Mouse (Mus musculus) midbrain, embryonic 15.5 days (tissue): Measurements from ENCODE around the gene Nfia. TPM values are rescaled to one million over a fixed set of nuclear protein-coding genes. Genes with fewer than 3 reads are reported as not detected.

Experiments used
- ATAC-seq: fragments of 200-750 bp; cut with Nextera tagmentation; replicated peaks from 2 replicates; pipeline ENCODE4 v1.8.0; 2017; ENCODE audit warnings: moderate TSS enrichment
- H3K27ac ChIP-seq: fragments of 300-500 bp; sonication (generic); 2 replicates; pipeline ENCODE4 v1.5.1; 2015; ENCODE audit warnings: mild to moderate bottlenecking, inconsistent platforms
- H3K27me3 ChIP-seq: fragments of 300-500 bp; sonication (generic); replicated peaks from 2 replicates; pipeline ENCODE4 v1.6.1; 2015; ENCODE audit warnings: inconsistent platforms
- H3K36me3 ChIP-seq: fragments of 300-500 bp; sonication (generic); replicated peaks from 2 replicates; pipeline ENCODE4 v1.6.1; 2015; ENCODE audit warnings: inconsistent platforms
- H3K4me1 ChIP-seq: fragments of 300-500 bp; sonication (generic); 2 replicates; pipeline ENCODE4 v1.6.1; 2015; ENCODE audit warnings: inconsistent platforms
- H3K4me2 ChIP-seq: fragments of 300-500 bp; sonication (generic); 2 replicates; pipeline ENCODE4 v1.6.1; 2015; ENCODE audit warnings: inconsistent platforms, mild to moderate bottlenecking, moderate library complexity
- H3K4me3 ChIP-seq: fragments of 300-500 bp; sonication (generic); 2 replicates; pipeline ENCODE4 v1.5.1; 2015; ENCODE audit warnings: mild to moderate bottlenecking, inconsistent platforms
- H3K9ac ChIP-seq: fragments of 300-500 bp; sonication (generic); 2 replicates; pipeline ENCODE4 v1.6.1; 2015; ENCODE audit warnings: mild to moderate bottlenecking, inconsistent platforms
- H3K9me3 ChIP-seq: fragments of 300-500 bp; sonication (generic); 2 replicates; pipeline ENCODE4 v1.6.1; 2016; ENCODE audit warnings: inconsistent platforms
- WGBS: fragments of 180-500 bp; shearing (Covaris S2); methylation state at CpG from one replicate; pipeline ENCODE4 v1.1.7; 2015; ENCODE audit warnings: mixed read lengths; 5-methylcytosine and 5-hydroxymethylcytosine counted together
- polyA plus RNA-seq: library from polyadenylated mRNA; unstranded; fragments of >200 nt; fragmentation: Nextera tagmentation; extraction: Ambion mirVana; gene quantifications from 2 replicates; pipeline ENCODE4 v1.2.1, GENCODE M21; 2015

Nfia gene
- polyA plus RNA-seq, 1 experiment from 2014 or later = 26.5 TPM

- Histone ChIP-seq H3K9ac (peak overlapping the region; percentile 73; the same call in 1 of the 2 replicates), H3K36me3 (no peaks in the 10 kb centered on the region), H3K9me3 (no peaks in the 10 kb centered on the region), H3K4me1 (peaks cover 17% of the 10 kb centered on the region; the same call in 1 of the 2 replicates), H3K4me2 (peak overlapping the region; percentile 98), H3K4me3 (peak overlapping the region; percentile 86), H3K27ac (peak overlapping the region; percentile 78), H3K27me3 (peaks cover 14% of the 10 kb centered on the region)
- 9% methylated on average over 18 of the region's 18 CpGs for WGBS
- no peak for ATAC-seq
Measured at GRCm38 (mm10) chr4:97779003-97779930, 6.7 kb downstream of the Nfia start.

GRCm38 (mm10) chr4:97780024-97780423 lies 7.5 kb downstream of the Nfia start:
- Histone ChIP-seq H3K9me3 (no peaks in the 10 kb centered on the region), H3K4me2 (peak overlapping the region; percentile 98), H3K9ac (no peak overlapping the region; the same call in 1 of the 2 replicates), H3K27me3 (peaks cover 14% of the 10 kb centered on the region), H3K4me1 (peaks cover 14% of the 10 kb centered on the region; the same call in 1 of the 2 replicates), H3K36me3 (no peaks in the 10 kb centered on the region), H3K4me3 (peak overlapping the region; percentile 86), H3K27ac (peak overlapping the region; percentile 50)
- WGBS = 40% methylated on average over 7 of the region's 7 CpGs
- no peak for ATAC-seq

- H3K36me3 ChIP-seq = no peaks in the 10 kb centered on the region
- peaks cover 10% of the 10 kb centered on the region for H3K27me3 ChIP-seq
- peak overlapping the region; percentile 12 for H3K4me3 ChIP-seq
- no peak overlapping the region for H3K27ac ChIP-seq
- H3K4me1 ChIP-seq = peaks cover 11% of the 10 kb centered on the region; the same call in 1 of the 2 replicates
- H3K9me3 ChIP-seq = no peaks in the 10 kb centered on the region
- WGBS = 71% methylated on average over 7 of the region's 7 CpGs
- H3K4me2 ChIP-seq = peak overlapping the region; percentile 27
- ATAC-seq = no peak
- no peak overlapping the region for H3K9ac ChIP-seq
Measured at GRCm38 (mm10) chr4:97780666-97781435, 8.3 kb downstream of the Nfia start.

- Histone ChIP-seq H3K27me3 (peaks cover 4% of the 10 kb centered on the region; the same call in 1 of the 2 replicates), H3K9ac (no peak overlapping the region), H3K9me3 (no peaks in the 10 kb centered on the region), H3K27ac (no peak overlapping the region), H3K4me2 (no peak overlapping the region), H3K4me3 (no peak overlapping the region), H3K4me1 (peaks cover 6% of the 10 kb centered on the region; the same call in 1 of the 2 replicates), H3K36me3 (no peaks in the 10 kb centered on the region)
- WGBS = 83% methylated on average over 3 of the region's 3 CpGs
- no peak for ATAC-seq
Measured at GRCm38 (mm10) chr4:97782069-97782468, 9.5 kb downstream of the Nfia start.

- no peak overlapping the region for H3K9ac ChIP-seq
- H3K4me2 ChIP-seq = no peak overlapping the region
- no peak for ATAC-seq
- H3K4me1 ChIP-seq = peaks cover 7% of the 10 kb centered on the region; the same call in 1 of the 2 replicates
- H3K9me3 ChIP-seq = no peaks in the 10 kb centered on the region
- H3K27ac ChIP-seq = no peak overlapping the region
- H3K36me3 ChIP-seq = no peaks in the 10 kb centered on the region
- 85% methylated on average over 6 of the region's 6 CpGs for WGBS
- no peak overlapping the region for H3K4me3 ChIP-seq
- H3K27me3 ChIP-seq = peaks cover 3% of the 10 kb centered on the region; the same call in 1 of the 2 replicates
Measured at GRCm38 (mm10) chr4:97782497-97782896, 10.0 kb downstream of the Nfia start.

GRCm38 (mm10) chr4:97783073-97783879 lies 10.7 kb downstream of the Nfia start:
- no peaks in the 10 kb centered on the region for H3K9me3 ChIP-seq

GRCm38 (mm10) chr4:97784236-97784635 lies 11.7 kb downstream of the Nfia start:
- Histone ChIP-seq H3K4me2 (no peak overlapping the region), H3K36me3 (no peaks in the 10 kb centered on the region), H3K4me3 (no peak overlapping the region), H3K9me3 (no peaks in the 10 kb centered on the region), H3K27ac (no peak overlapping the region), H3K27me3 (peaks cover 3% of the 10 kb centered on the region; the same call in 1 of the 2 replicates), H3K9ac (no peak overlapping the region), H3K4me1 (0 out of 2 replicates have a peak, but pooled peaks cover 4% of the 10 kb centered on the region)
- ATAC-seq = no peak
- 77% methylated on average over 11 of the region's 11 CpGs for WGBS

More at GRCm38 (mm10) chr4:97783073-97783879, 10.7 kb downstream of the Nfia start:
- H3K36me3 ChIP-seq = no peaks in the 10 kb centered on the region
- 93% methylated on average over 26 of the region's 26 CpGs for WGBS
- H3K9ac ChIP-seq = no peak overlapping the region
- H3K4me3 ChIP-seq = no peak overlapping the region
- no peak overlapping the region for H3K27ac ChIP-seq
- no peak for ATAC-seq
- peaks cover 3% of the 10 kb centered on the region; the same call in 1 of the 2 replicates for H3K27me3 ChIP-seq
- H3K4me2 ChIP-seq = no peak overlapping the region
- H3K4me1 ChIP-seq = peaks cover 8% of the 10 kb centered on the region; the same call in 1 of the 2 replicates

- Histone ChIP-seq H3K4me2 (no peak overlapping the region), H3K4me3 (no peak overlapping the region)
Measured at GRCm38 (mm10) chr4:97785547-97786271, 13.2 kb downstream of the Nfia start.

GRCm38 (mm10) chr4:97786571-97786970 lies 14.0 kb downstream of the Nfia start:
- Histone ChIP-seq H3K27me3 (0 out of 2 replicates have a peak, but pooled peaks cover 3% of the 10 kb centered on the region), H3K36me3 (no peaks in the 10 kb centered on the region), H3K4me2 (no peak overlapping the region), H3K27ac (no peak overlapping the region), H3K4me3 (no peak overlapping the region), H3K9me3 (no peaks in the 10 kb centered on the region), H3K4me1 (0 out of 2 replicates have a peak, but pooled peaks cover 4% of the 10 kb centered on the region), H3K9ac (no peak overlapping the region)
- WGBS = 53% methylated on average over 8 of the region's 8 CpGs
- no peak for ATAC-seq

More at GRCm38 (mm10) chr4:97785547-97786271, 13.2 kb downstream of the Nfia start:
- Histone ChIP-seq H3K36me3 (no peaks in the 10 kb centered on the region), H3K27me3 (0 out of 2 replicates have a peak, but pooled peaks cover 3% of the 10 kb centered on the region), H3K9ac (no peak overlapping the region), H3K27ac (no peak overlapping the region), H3K4me1 (0 out of 2 replicates have a peak, but pooled peaks cover 4% of the 10 kb centered on the region), H3K9me3 (no peaks in the 10 kb centered on the region)
- ATAC-seq = no peak
- WGBS = 69% methylated on average over 8 of the region's 8 CpGs

GRCm38 (mm10) chr4:97787515-97787914 lies 15.0 kb downstream of the Nfia start:
- H3K36me3 ChIP-seq = no peaks in the 10 kb centered on the region
- H3K4me1 ChIP-seq = 0 out of 2 replicates have a peak, but pooled peaks cover 4% of the 10 kb centered on the region
- 0 out of 2 replicates have a peak, but pooled peaks cover 3% of the 10 kb centered on the region for H3K27me3 ChIP-seq
- no peak overlapping the region for H3K4me2 ChIP-seq
- H3K9me3 ChIP-seq = no peaks in the 10 kb centered on the region
- no peak overlapping the region for H3K9ac ChIP-seq
- no peak for ATAC-seq
- WGBS = 69% methylated on average over 3 of the region's 3 CpGs
- H3K4me3 ChIP-seq = no peak overlapping the region
- H3K27ac ChIP-seq = no peak overlapping the region

GRCm38 (mm10) chr4:97788537-97788936 lies 16.0 kb downstream of the Nfia start:
- Histone ChIP-seq H3K36me3 (no peaks in the 10 kb centered on the region), H3K4me2 (no peak overlapping the region), H3K4me1 (0 out of 2 replicates have a peak, but pooled peaks cover 4% of the 10 kb centered on the region), H3K27ac (no peak overlapping the region), H3K9me3 (no peaks in the 10 kb centered on the region), H3K27me3 (0 out of 2 replicates have a peak, but pooled peaks cover 3% of the 10 kb centered on the region), H3K9ac (no peak overlapping the region), H3K4me3 (no peak overlapping the region)
- 59% methylated on average over 4 of the region's 4 CpGs for WGBS
- no peak for ATAC-seq
